Mouse (Mus musculus): ENCODE data around the gene Primpol. TPM values are rescaled to one million over a fixed set of nuclear protein-coding genes. Genes with fewer than 3 reads are reported as not detected.

Gene Primpol
- polyA plus RNA-seq, 1 experiment from 2014 or later: 15.8 TPM

GRCm38 (mm10) chr8:46615936-46616335, 1.1 kb downstream of the Primpol start:
- H3K27ac ChIP-seq (ENCODE audit: low read length): no peak overlapping the region
- no peak for ATAC-seq (ENCODE audit: insufficient number of reproducible peaks, insufficient read depth, low FRiP score, low read depth)

DNA sequence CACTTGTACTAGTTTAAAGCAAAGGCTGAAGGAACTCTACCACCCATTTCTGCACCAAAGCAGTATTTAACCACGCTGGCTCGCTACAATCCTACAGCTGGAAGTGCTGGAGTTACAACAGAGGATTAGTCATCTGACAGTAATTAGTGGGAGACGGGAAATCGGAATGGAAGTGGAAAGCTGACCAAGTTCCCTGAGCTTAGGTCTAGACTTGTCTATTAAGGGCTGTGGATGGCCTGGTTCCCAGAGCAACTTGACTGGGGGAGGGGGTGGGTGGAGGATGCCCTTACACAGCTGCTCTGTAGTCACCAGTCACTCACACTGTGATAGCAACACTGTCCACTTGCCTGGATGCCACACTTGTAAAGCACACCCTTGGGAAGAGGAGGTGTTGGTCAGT, 3.6 kb downstream of the Primpol start:
- 43% methylated on average over 4 of the region's 4 CpGs for WGBS
- Histone ChIP-seq H3K27ac (ENCODE audit: low read length) (no peak overlapping the region), H3K9me3 (ENCODE audit: control insufficient read depth, low read depth, low read length) (no peaks in the 10 kb centered on the region), H3K4me1 (ENCODE audit: control insufficient read depth, insufficient read depth, low read length) (peaks cover 5% of the 10 kb centered on the region), H3K4me3 (ENCODE audit: low read depth, low read length) (no peak overlapping the region), H3K4me2 (replicated peaks; ENCODE audit: low read depth, low read length) (no peak overlapping the region), H3K36me3 (ENCODE audit: control insufficient read depth, insufficient read depth, low read length) (no peaks in the 10 kb centered on the region), H3K27me3 (ENCODE audit: control insufficient read depth, insufficient read depth, low read length) (no peaks in the 10 kb centered on the region), H3K9ac (replicated peaks; ENCODE audit: low read depth, low read length) (no peak overlapping the region)
- no peak for ATAC-seq (ENCODE audit: insufficient number of reproducible peaks, insufficient read depth, low FRiP score, low read depth)

More at GRCm38 (mm10) chr8:46615936-46616335, 1.1 kb downstream of the Primpol start:
- Histone ChIP-seq H3K27me3 (ENCODE audit: control insufficient read depth, insufficient read depth, low read length) (no peaks in the 10 kb centered on the region), H3K4me1 (ENCODE audit: control insufficient read depth, insufficient read depth, low read length) (peaks cover 11% of the 10 kb centered on the region), H3K4me2 (replicated peaks; ENCODE audit: low read depth, low read length) (peak overlapping the region; percentile 60; the same call in 1 of the 2 replicates), H3K9me3 (ENCODE audit: control insufficient read depth, low read depth, low read length) (no peaks in the 10 kb centered on the region), H3K9ac (replicated peaks; ENCODE audit: low read depth, low read length) (no peak overlapping the region), H3K4me3 (ENCODE audit: low read depth, low read length) (no peak overlapping the region), H3K36me3 (ENCODE audit: control insufficient read depth, insufficient read depth, low read length) (no peaks in the 10 kb centered on the region)
- WGBS: 81% methylated on average over 8 of the region's 8 CpGs

DNA sequence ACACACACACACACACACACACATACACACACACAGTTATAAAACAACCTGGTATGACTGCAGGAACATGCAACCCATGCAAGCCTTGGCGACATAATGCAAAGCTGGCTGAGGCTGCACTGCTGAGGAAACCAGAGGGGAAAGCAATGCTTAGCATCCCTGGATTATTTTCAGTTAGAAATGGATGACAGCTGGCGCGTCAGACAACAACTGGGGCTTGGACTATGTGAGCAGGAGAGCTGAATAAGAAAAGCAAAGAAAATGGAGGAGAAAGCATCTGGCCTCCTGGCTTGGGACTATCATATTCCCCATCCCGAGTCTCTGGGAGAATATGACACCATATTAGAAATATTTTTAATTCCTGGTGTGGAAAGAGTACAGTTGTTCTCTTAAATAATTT, 4.1 kb downstream of the Primpol start:
- Histone ChIP-seq H3K4me1 (ENCODE audit: control insufficient read depth, insufficient read depth, low read length) (peaks cover 5% of the 10 kb centered on the region), H3K27ac (ENCODE audit: low read length) (no peak overlapping the region), H3K9ac (replicated peaks; ENCODE audit: low read depth, low read length) (no peak overlapping the region), H3K4me3 (ENCODE audit: low read depth, low read length) (no peak overlapping the region), H3K9me3 (ENCODE audit: control insufficient read depth, low read depth, low read length) (no peaks in the 10 kb centered on the region), H3K36me3 (ENCODE audit: control insufficient read depth, insufficient read depth, low read length) (no peaks in the 10 kb centered on the region), H3K4me2 (replicated peaks; ENCODE audit: low read depth, low read length) (no peak overlapping the region), H3K27me3 (ENCODE audit: control insufficient read depth, insufficient read depth, low read length) (no peaks in the 10 kb centered on the region)
- WGBS: 67% methylated on average over 4 of the region's 4 CpGs
- no peak for ATAC-seq (ENCODE audit: insufficient number of reproducible peaks, insufficient read depth, low FRiP score, low read depth)

DNA sequence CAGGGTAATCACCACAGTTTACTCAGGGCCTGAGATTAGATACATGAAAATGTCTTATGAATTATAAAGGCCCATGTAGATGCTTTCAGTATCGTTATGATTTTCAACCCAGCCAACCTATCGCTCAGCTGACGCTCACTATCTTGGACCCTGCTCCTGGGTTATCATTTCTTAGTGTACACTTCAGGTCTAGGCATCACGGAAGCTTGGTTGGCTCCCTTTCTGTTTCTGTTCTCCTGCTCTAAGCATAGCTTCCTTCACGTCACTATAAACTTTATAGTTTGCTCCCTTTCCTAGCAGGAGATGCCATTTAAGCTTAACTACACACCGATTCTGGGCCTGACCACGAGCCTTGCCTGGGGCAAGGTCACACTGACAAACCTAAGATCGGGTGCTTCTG, 5.5 kb downstream of the Primpol start:
- ATAC-seq (ENCODE audit: insufficient number of reproducible peaks, insufficient read depth, low FRiP score, low read depth): 0 out of 2 replicates have a peak, but pooled peaks have one; percentile 14
- Histone ChIP-seq H3K4me3 (ENCODE audit: low read depth, low read length) (no peak overlapping the region), H3K9ac (replicated peaks; ENCODE audit: low read depth, low read length) (no peak overlapping the region), H3K36me3 (ENCODE audit: control insufficient read depth, insufficient read depth, low read length) (no peaks in the 10 kb centered on the region), H3K4me1 (ENCODE audit: control insufficient read depth, insufficient read depth, low read length) (peaks cover 5% of the 10 kb centered on the region), H3K4me2 (replicated peaks; ENCODE audit: low read depth, low read length) (no peak overlapping the region), H3K27ac (ENCODE audit: low read length) (no peak overlapping the region), H3K27me3 (ENCODE audit: control insufficient read depth, insufficient read depth, low read length) (no peaks in the 10 kb centered on the region), H3K9me3 (ENCODE audit: control insufficient read depth, low read depth, low read length) (no peaks in the 10 kb centered on the region)
- 80% methylated on average over 8 of the region's 8 CpGs for whole genome bisulfite sequencing

DNA sequence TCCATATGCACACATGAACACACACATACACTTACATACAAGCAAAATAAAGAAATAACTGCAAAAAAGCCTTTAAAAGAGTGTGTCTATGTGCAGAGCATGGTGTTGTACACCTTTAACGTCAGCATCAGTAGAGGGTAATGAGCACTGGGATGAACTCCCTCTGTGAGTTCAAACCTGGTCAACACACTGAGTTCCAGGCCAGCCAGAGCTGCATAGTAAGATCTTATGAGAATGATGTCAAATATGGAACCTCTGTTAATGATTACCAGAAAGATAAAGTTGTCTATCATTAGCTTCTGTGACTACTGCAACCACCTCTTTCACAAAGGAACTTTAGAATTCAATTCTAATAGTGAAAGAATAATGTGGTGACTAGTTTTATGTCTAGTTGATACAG, 10.1 kb downstream of the Primpol start:
- Histone ChIP-seq H3K4me3 (ENCODE audit: low read depth, low read length) (no peak overlapping the region), H3K4me2 (replicated peaks; ENCODE audit: low read depth, low read length) (no peak overlapping the region), H3K4me1 (ENCODE audit: control insufficient read depth, insufficient read depth, low read length) (no peaks in the 10 kb centered on the region), H3K27ac (ENCODE audit: low read length) (no peak overlapping the region), H3K36me3 (ENCODE audit: control insufficient read depth, insufficient read depth, low read length) (peaks cover 4% of the 10 kb centered on the region; the same call in 1 of the 2 replicates), H3K9ac (replicated peaks; ENCODE audit: low read depth, low read length) (no peak overlapping the region), H3K9me3 (ENCODE audit: control insufficient read depth, low read depth, low read length) (no peaks in the 10 kb centered on the region), H3K27me3 (ENCODE audit: control insufficient read depth, insufficient read depth, low read length) (no peaks in the 10 kb centered on the region)
- WGBS: 77% methylated on average over 1 of the region's 1 CpGs
- ATAC-seq (ENCODE audit: insufficient number of reproducible peaks, insufficient read depth, low FRiP score, low read depth): no peak

- Histone ChIP-seq H3K4me3 (ENCODE audit: low read depth, low read length) (no peak overlapping the region), H3K27ac (ENCODE audit: low read length) (no peak overlapping the region), H3K9me3 (ENCODE audit: control insufficient read depth, low read depth, low read length) (no peaks in the 10 kb centered on the region), H3K4me2 (replicated peaks; ENCODE audit: low read depth, low read length) (no peak overlapping the region), H3K27me3 (ENCODE audit: control insufficient read depth, insufficient read depth, low read length) (no peaks in the 10 kb centered on the region), H3K36me3 (ENCODE audit: control insufficient read depth, insufficient read depth, low read length) (peaks cover 4% of the 10 kb centered on the region; the same call in 1 of the 2 replicates), H3K9ac (replicated peaks; ENCODE audit: low read depth, low read length) (no peak overlapping the region), H3K4me1 (ENCODE audit: control insufficient read depth, insufficient read depth, low read length) (0 out of 2 replicates have a peak, but pooled peaks cover 2% of the 10 kb centered on the region)
- 78% methylated on average over 5 of the region's 5 CpGs for WGBS
- ATAC-seq (ENCODE audit: insufficient number of reproducible peaks, insufficient read depth, low FRiP score, low read depth): no peak
These were observed 13.4 kb downstream of the Primpol start for GRCm38 (mm10) chr8:46603587-46603986.

GRCm38 (mm10) chr8:46600959-46601707, 15.9 kb downstream of the Primpol start:
- whole genome bisulfite sequencing: 49% methylated on average over 10 of the region's 10 CpGs
- Histone ChIP-seq H3K4me1 (ENCODE audit: control insufficient read depth, insufficient read depth, low read length) (0 out of 2 replicates have a peak, but pooled peaks cover 2% of the 10 kb centered on the region), H3K4me2 (replicated peaks; ENCODE audit: low read depth, low read length) (no peak overlapping the region), H3K36me3 (ENCODE audit: control insufficient read depth, insufficient read depth, low read length) (peaks cover 4% of the 10 kb centered on the region; the same call in 1 of the 2 replicates), H3K27me3 (ENCODE audit: control insufficient read depth, insufficient read depth, low read length) (no peaks in the 10 kb centered on the region), H3K27ac (ENCODE audit: low read length) (no peak overlapping the region), H3K9ac (replicated peaks; ENCODE audit: low read depth, low read length) (no peak overlapping the region), H3K9me3 (ENCODE audit: control insufficient read depth, low read depth, low read length) (no peaks in the 10 kb centered on the region), H3K4me3 (ENCODE audit: low read depth, low read length) (no peak overlapping the region)
- ATAC-seq (ENCODE audit: insufficient number of reproducible peaks, insufficient read depth, low FRiP score, low read depth): no peak

GRCm38 (mm10) chr8:46599314-46599904, 17.6 kb downstream of the Primpol start:
- H3K27me3 ChIP-seq (ENCODE audit: control insufficient read depth, insufficient read depth, low read length): no peaks in the 10 kb centered on the region
- H3K36me3 ChIP-seq (ENCODE audit: control insufficient read depth, insufficient read depth, low read length): no peaks in the 10 kb centered on the region
- no peak overlapping the region for H3K27ac ChIP-seq (ENCODE audit: low read length)
- 90% methylated on average over 7 of the region's 7 CpGs for WGBS
- H3K4me3 ChIP-seq (ENCODE audit: low read depth, low read length): no peak overlapping the region
- H3K9me3 ChIP-seq (ENCODE audit: control insufficient read depth, low read depth, low read length): no peaks in the 10 kb centered on the region
- 0 out of 2 replicates have a peak, but pooled peaks cover 2% of the 10 kb centered on the region for H3K4me1 ChIP-seq (ENCODE audit: control insufficient read depth, insufficient read depth, low read length)
- no peak overlapping the region for H3K4me2 ChIP-seq (replicated peaks; ENCODE audit: low read depth, low read length)
- H3K9ac ChIP-seq (replicated peaks; ENCODE audit: low read depth, low read length): no peak overlapping the region
- no peak for ATAC-seq (ENCODE audit: insufficient number of reproducible peaks, insufficient read depth, low FRiP score, low read depth)
